In the genomic region with DNA sequence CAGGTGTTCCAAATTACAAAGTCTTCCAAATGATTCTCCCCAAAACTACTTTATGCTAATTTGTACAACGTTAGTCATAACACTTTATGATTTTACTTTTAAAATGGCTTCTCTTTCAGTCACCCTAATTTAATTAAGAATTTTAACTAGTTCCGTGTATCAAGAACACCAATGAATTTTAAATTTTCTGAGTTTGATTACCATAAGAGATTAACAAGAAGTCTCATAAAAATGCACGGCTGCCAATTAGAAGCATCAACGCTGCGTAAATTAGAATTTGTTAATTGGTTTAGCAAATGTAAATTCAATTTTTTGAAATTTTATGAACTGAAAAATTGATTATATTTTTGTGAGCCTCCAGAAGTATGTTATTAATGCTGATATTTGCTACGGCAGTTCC, we compare ENCODE assay signal across 23 mouse cellular contexts. TPM values are rescaled to one million over a fixed set of nuclear protein-coding genes. Genes with fewer than 3 reads are reported as not detected.
DNase-seq lines count a peak whose midpoint lies in the region; ATAC-seq and TF ChIP-seq lines count a peak whose summit lies in the region.
"Had no signal": no experiment of that assay in that cellular context is flagged by ENCODE, and none has a peak within 500 bp of the region (broad histone marks: within the 10 kb centered on the region; RNA-seq: fewer than 3 reads in every experiment).

No protein-coding gene starts in this region.

- WGBS in forebrain, embryonic 14.5 days, result 64% methylated on average over 6 of the region's 6 CpGs
- 92% methylated on average over 6 of the region's 6 CpGs for WGBS in forebrain, embryonic 10.5 days
- 57% methylated on average over 6 of the region's 6 CpGs for WGBS in forebrain, embryonic 16.5 days
- WGBS in forebrain, embryonic 11.5 days, result 87% methylated on average over 6 of the region's 6 CpGs

- ATAC-seq in forebrain, embryonic 14.5 days, result no peak
- ATAC-seq in forebrain, embryonic 16.5 days, result peak; percentile 51; the same call in 1 of the 2 replicates
- no peak for ATAC-seq in forebrain, embryonic 11.5 days (replicated peaks; ENCODE audit: low FRiP score)
- ATAC-seq: activated CD4-positive, CD25-positive, alpha-beta regulatory T cell, adult 4 months; CD4-positive, CD25-positive, alpha-beta regulatory T cell, adult 4 months; Patski had no signal

- H3K36me3 ChIP-seq in forebrain, embryonic 14.5 days (ENCODE audit: control insufficient read depth, insufficient read depth, low read length), result no peaks in the 10 kb centered on the region
- no peaks in the 10 kb centered on the region for H3K36me3 ChIP-seq in forebrain, embryonic 10.5 days (replicated peaks)
- no peaks in the 10 kb centered on the region for H3K36me3 ChIP-seq in forebrain, embryonic 16.5 days (ENCODE audit: control insufficient read depth, insufficient read depth)
- H3K36me3 ChIP-seq in forebrain, embryonic 11.5 days (ENCODE audit: control insufficient read depth, insufficient read depth, low read length), result no peaks in the 10 kb centered on the region
- H3K36me3 ChIP-seq: embryonic facial prominence, embryonic 13.5 days; embryonic facial prominence, embryonic 15.5 days; G1E had no signal

- H3K4me3 ChIP-seq in forebrain, embryonic 14.5 days (ENCODE audit: low read depth, low read length), result no peak overlapping the region
- H3K4me3 ChIP-seq in forebrain, embryonic 10.5 days, result no peak overlapping the region
- H3K4me3 ChIP-seq in forebrain, embryonic 16.5 days (replicated peaks; ENCODE audit: low read length), result no peak overlapping the region
- H3K4me3 ChIP-seq in forebrain, embryonic 11.5 days (ENCODE audit: low read depth, low read length), result no peak overlapping the region
- H3K4me3 ChIP-seq: embryonic facial prominence, embryonic 13.5 days; embryonic facial prominence, embryonic 15.5 days; erythroblast, embryonic 14.5 days had no signal

- DNase-seq in forebrain, embryonic 14.5 days (ENCODE audit: low spot score), result peak; percentile 55
- no peak for DNase-seq in forebrain, embryonic 10.5 days (ENCODE audit: extremely low spot score, low spot score)
- no peak for DNase-seq in forebrain, embryonic 11.5 days (ENCODE audit: low spot score)
- DNase-seq in brain, embryonic 14.5 days (ENCODE audit: low read depth), result peak; percentile 39
- DNase-seq: adrenal gland, adult 8-10 months; adrenal gland, postnatal 14 days; adrenal gland, postnatal 36 days; B cell, adult 2 months; cerebellum, adult 11 months; cerebellum, adult 18-20 months; cerebellum, adult 8-10 months; cerebellum, adult 9-11 months; cerebellum, postnatal 36 days; embryo, embryonic 11 days had no signal

- TF ChIP-seq POLR2A in brain, embryonic 14.5 days (IDR thresholded peaks at IDR 0.05; ENCODE audit: borderline replicate concordance, extremely low read depth, insufficient read depth, insufficient read length, poor library complexity, severe bottlenecking), result no peak

- H3K9me3 ChIP-seq in forebrain, embryonic 14.5 days (replicated peaks; ENCODE audit: control insufficient read depth, low read length), result no peaks in the 10 kb centered on the region
- H3K9me3 ChIP-seq in forebrain, embryonic 10.5 days, result no peaks in the 10 kb centered on the region
- no peaks in the 10 kb centered on the region for H3K9me3 ChIP-seq in forebrain, embryonic 16.5 days (ENCODE audit: control insufficient read depth, low read length)
- H3K9me3 ChIP-seq in forebrain, embryonic 11.5 days (ENCODE audit: control insufficient read depth, low read length), result no peaks in the 10 kb centered on the region
- H3K9me3 ChIP-seq: embryonic facial prominence, embryonic 13.5 days; embryonic facial prominence, embryonic 15.5 days had no signal

- H3K4me1 ChIP-seq in forebrain, embryonic 14.5 days (ENCODE audit: control insufficient read depth, insufficient read depth, low read length), result 0 out of 2 replicates have a peak, but pooled peaks cover 6% of the 10 kb centered on the region
- peaks cover 10% of the 10 kb centered on the region for H3K4me1 ChIP-seq in forebrain, embryonic 10.5 days
- 0 out of 2 replicates have a peak, but pooled peaks cover 3% of the 10 kb centered on the region for H3K4me1 ChIP-seq in forebrain, embryonic 16.5 days (replicated peaks; ENCODE audit: control insufficient read depth, insufficient read depth, low read length)
- no peaks in the 10 kb centered on the region for H3K4me1 ChIP-seq in forebrain, embryonic 11.5 days (replicated peaks; ENCODE audit: control insufficient read depth, insufficient read depth, low read length)
- H3K4me1 ChIP-seq: embryonic facial prominence, embryonic 15.5 days had no signal

- H3K27me3 ChIP-seq in forebrain, embryonic 14.5 days (replicated peaks; ENCODE audit: control insufficient read depth, insufficient read depth, low read length), result no peaks in the 10 kb centered on the region
- H3K27me3 ChIP-seq in forebrain, embryonic 10.5 days (ENCODE audit: poor library complexity, severe bottlenecking), result no peaks in the 10 kb centered on the region
- no peaks in the 10 kb centered on the region for H3K27me3 ChIP-seq in forebrain, embryonic 16.5 days (replicated peaks; ENCODE audit: control insufficient read depth, insufficient read depth, low read length)
- H3K27me3 ChIP-seq in forebrain, embryonic 11.5 days (ENCODE audit: control insufficient read depth, insufficient read depth, low read length), result no peaks in the 10 kb centered on the region
- H3K27me3 ChIP-seq: CH12.LX; embryonic facial prominence, embryonic 13.5 days; embryonic facial prominence, embryonic 15.5 days had no signal

- no peak overlapping the region for H3K9ac ChIP-seq in forebrain, embryonic 14.5 days (ENCODE audit: low read length)
- no peak overlapping the region for H3K9ac ChIP-seq in forebrain, embryonic 16.5 days (replicated peaks; ENCODE audit: low read depth, low read length)
- no peak overlapping the region for H3K9ac ChIP-seq in forebrain, embryonic 11.5 days (ENCODE audit: low read length)
- H3K9ac ChIP-seq: embryonic facial prominence, embryonic 13.5 days; embryonic facial prominence, embryonic 15.5 days had no signal

- H3K27ac ChIP-seq in forebrain, embryonic 14.5 days (ENCODE audit: low read depth, low read length), result no peak overlapping the region
- no peak overlapping the region for H3K27ac ChIP-seq in forebrain, embryonic 10.5 days
- 0 out of 2 replicates have a peak overlapping the region, but pooled peaks have one; percentile 45 for H3K27ac ChIP-seq in forebrain, embryonic 16.5 days (ENCODE audit: low read length)
- no peak overlapping the region for H3K27ac ChIP-seq in forebrain, embryonic 11.5 days (ENCODE audit: low read depth, low read length)
- H3K27ac ChIP-seq: embryonic facial prominence, embryonic 13.5 days; embryonic facial prominence, embryonic 15.5 days had no signal

- H3K4me2 ChIP-seq in forebrain, embryonic 14.5 days (ENCODE audit: low read length), result no peak overlapping the region
- H3K4me2 ChIP-seq in forebrain, embryonic 16.5 days (ENCODE audit: low read length), result no peak overlapping the region
- no peak overlapping the region for H3K4me2 ChIP-seq in forebrain, embryonic 11.5 days (ENCODE audit: low read depth, low read length, severe bottlenecking)
- H3K4me2 ChIP-seq: embryonic facial prominence, embryonic 13.5 days; embryonic facial prominence, embryonic 15.5 days had no signal

- no peak for TF ChIP-seq CTCF in brain, embryonic 14.5 days (IDR thresholded peaks at IDR 0.05; ENCODE audit: borderline replicate concordance, extremely low read depth, insufficient read depth, insufficient read length)

RNA-seq across cellular contexts. Expression of a gene that starts 54.1 kb away (rescaled TPM):
- 2.7 and 3.3 TPM in 2 replicates for polyA plus RNA-seq in forebrain, embryonic 14.5 days (2014; fragmentation: Nextera tagmentation; extraction: Ambion mirVana)
- 3.2 and 3.5 TPM in 2 replicates for polyA plus RNA-seq in forebrain, embryonic 10.5 days (2016; fragmentation: Nextera tagmentation; extraction: Ambion mirVana)
- polyA plus RNA-seq in forebrain, embryonic 16.5 days (2015; fragmentation: Nextera tagmentation; extraction: Ambion mirVana), result 1.8 and 3.3 TPM in 2 replicates
- polyA plus RNA-seq in forebrain, embryonic 11.5 days (2014; fragmentation: Nextera tagmentation; extraction: Ambion mirVana), result 6.5 and 7.0 TPM in 2 replicates
- polyA plus RNA-seq in brain, embryonic 14.5 days (2012; rRNA removed), result 3.9 and 5.4 TPM in 2 replicates
- polyA plus RNA-seq: activated CD4-positive, CD25-positive, alpha-beta regulatory T cell, adult 4 months; erythroblast, embryonic 14.5 days; G1E; Patski had no signal

Comparison
In these comparisons a context has a peak if more than half of its experiments do, and no peak if none do; other contexts are left out.
1. DNase-seq: peak in forebrain, embryonic 14.5 days (single experiment) and brain, embryonic 14.5 days (single experiment); none in forebrain, embryonic 10.5 days (single experiment) and forebrain, embryonic 11.5 days (single experiment).